Mouse (Mus musculus): ENCODE measurements at regions not wholly inside any gene's neighbourhood (a gene's known extent, or its start where the extent isn't known, plus 50 kb on each side); places are given as distances from the start of the nearest gene placed in this dataset.

- no peak for TF ChIP-seq CTCF (IDR thresholded peaks at IDR 0.05; ENCODE audit: low read depth, low read length)
- TF ChIP-seq TAL1 (conservative IDR thresholded peaks at IDR 0.05; ENCODE audit: low read depth, low read length), result no peak
- no peak for TF ChIP-seq POLR2AphosphoS5 (IDR thresholded peaks at IDR 0.05; ENCODE audit: insufficient replicate concordance, low read depth, low read length)
- no peak for TF ChIP-seq GATA2 (IDR thresholded peaks at IDR 0.05; ENCODE audit: borderline replicate concordance, low read depth, low read length)
- no peak for TF ChIP-seq GATA1 (IDR thresholded peaks at IDR 0.05; ENCODE audit: borderline replicate concordance, low read length)
- no peak for DNase-seq (ENCODE audit: low spot score)
These were observed 145.5 kb downstream of the Rpap3 start for GRCm38 (mm10) chr15:97560096-97560495.

DNA sequence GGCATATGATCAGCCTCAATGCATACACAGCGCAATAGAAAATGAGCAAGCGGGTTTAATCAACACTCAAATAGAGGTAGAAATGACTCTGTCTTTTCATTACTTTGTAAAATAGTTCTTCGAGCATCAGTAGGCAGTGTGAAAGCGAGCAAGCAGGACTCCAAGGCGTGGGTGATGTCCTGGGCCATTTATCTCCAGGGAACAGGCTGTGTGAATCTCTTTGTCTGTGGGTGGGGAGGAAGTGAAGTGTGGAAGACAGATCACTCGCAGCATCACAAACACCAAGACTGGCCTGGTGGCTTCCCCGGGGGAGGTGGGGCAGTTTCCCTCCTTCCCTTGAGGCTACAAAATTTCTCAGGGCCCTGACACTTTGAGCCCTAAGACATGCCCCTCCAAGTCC, 146.9 kb downstream of the Rpap3 start:
- ATAC-seq (ENCODE audit: extremely low read depth, insufficient number of reproducible peaks, low FRiP score, poor library complexity, severe bottlenecking), result no peak
- Histone ChIP-seq H3K9me3 (replicated peaks) (peaks cover 34% of the 10 kb centered on the region), H3K27me3 (ENCODE audit: insufficient read depth, low read length) (no peaks in the 10 kb centered on the region), H3K4me3 (ENCODE audit: low read depth, low read length) (no peak overlapping the region), H3K36me3 (replicated peaks) (no peaks in the 10 kb centered on the region), H3K4me1 (ENCODE audit: insufficient read depth, low read depth, low read length) (no peaks in the 10 kb centered on the region)
- no peak for TF ChIP-seq TAL1 (conservative IDR thresholded peaks at IDR 0.05; ENCODE audit: low read depth, low read length)
- DNase-seq (ENCODE audit: low spot score), result no peak

More at GRCm38 (mm10) chr15:97560096-97560495, 145.5 kb downstream of the Rpap3 start:
- Histone ChIP-seq H3K4me1 (ENCODE audit: insufficient read depth, low read depth, low read length) (no peaks in the 10 kb centered on the region), H3K4me3 (ENCODE audit: low read depth, low read length) (no peak overlapping the region), H3K36me3 (replicated peaks) (no peaks in the 10 kb centered on the region), H3K27me3 (ENCODE audit: insufficient read depth, low read length) (no peaks in the 10 kb centered on the region), H3K9me3 (replicated peaks) (peaks cover 40% of the 10 kb centered on the region)
- no peak for ATAC-seq (ENCODE audit: extremely low read depth, insufficient number of reproducible peaks, low FRiP score, poor library complexity, severe bottlenecking)

DNA sequence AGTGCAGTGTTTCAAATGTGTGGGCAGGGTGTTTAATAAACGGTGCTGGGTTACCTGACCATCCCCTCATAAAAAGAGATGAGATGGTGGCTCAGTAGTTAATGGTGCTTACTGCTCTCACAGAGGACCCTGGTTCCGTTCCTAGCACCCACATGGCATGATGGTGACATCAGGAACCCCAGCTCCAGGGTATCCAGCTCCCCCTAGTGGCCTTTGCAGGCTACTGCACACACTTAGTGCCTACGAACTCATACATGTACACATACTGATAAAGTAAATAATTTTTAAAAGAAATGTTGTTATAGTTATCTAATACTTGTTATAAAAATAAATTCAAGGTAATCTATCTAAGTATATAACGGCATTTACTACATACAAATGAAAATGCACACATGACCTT, 157.3 kb downstream of the Rpap3 start:
- Histone ChIP-seq H3K36me3 (replicated peaks) (no peaks in the 10 kb centered on the region), H3K27me3 (ENCODE audit: insufficient read depth, low read length) (no peaks in the 10 kb centered on the region), H3K4me3 (ENCODE audit: low read depth, low read length) (no peak overlapping the region), H3K4me1 (ENCODE audit: insufficient read depth, low read depth, low read length) (no peaks in the 10 kb centered on the region), H3K9me3 (replicated peaks) (peaks cover 21% of the 10 kb centered on the region)
- ATAC-seq (ENCODE audit: extremely low read depth, insufficient number of reproducible peaks, low FRiP score, poor library complexity, severe bottlenecking), result no peak
- DNase-seq (ENCODE audit: low spot score), result no peak
- TF ChIP-seq TAL1 (conservative IDR thresholded peaks at IDR 0.05; ENCODE audit: low read depth, low read length) (no peak), POLR2AphosphoS5 (IDR thresholded peaks at IDR 0.05; ENCODE audit: insufficient replicate concordance, low read depth, low read length) (no peak), GATA2 (IDR thresholded peaks at IDR 0.05; ENCODE audit: borderline replicate concordance, low read depth, low read length) (no peak), CTCF (IDR thresholded peaks at IDR 0.05; ENCODE audit: low read depth, low read length) (no peak), GATA1 (IDR thresholded peaks at IDR 0.05; ENCODE audit: borderline replicate concordance, low read length) (no peak)

DNA sequence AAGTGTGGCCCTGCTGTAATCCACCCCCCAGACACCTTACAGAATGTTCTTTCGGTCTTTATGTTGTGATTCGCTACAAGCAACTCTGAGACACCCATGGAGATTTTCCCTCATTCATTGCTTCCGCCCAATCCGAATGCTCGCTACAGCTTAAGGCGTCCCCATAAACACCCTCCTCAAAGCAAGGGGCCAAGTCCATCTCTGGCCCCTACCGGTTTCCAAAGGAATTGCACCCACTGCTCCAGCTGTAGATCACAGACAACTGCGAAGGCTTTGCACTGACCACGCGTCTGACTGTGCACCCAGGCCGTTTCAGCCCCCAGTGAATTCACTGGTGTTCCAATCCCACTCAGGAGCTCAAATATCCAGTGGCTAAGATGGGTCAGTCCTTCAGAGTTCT, 160.6 kb downstream of the Rpap3 start:
- ATAC-seq (ENCODE audit: extremely low read depth, insufficient number of reproducible peaks, low FRiP score, poor library complexity, severe bottlenecking), result no peak

GRCm38 (mm10) chr15:97541646-97542045, 164.0 kb downstream of the Rpap3 start:
- H3K27me3 ChIP-seq (ENCODE audit: insufficient read depth, low read length), result no peaks in the 10 kb centered on the region
- H3K9me3 ChIP-seq (replicated peaks), result peaks cover 26% of the 10 kb centered on the region
- no peak overlapping the region for H3K4me3 ChIP-seq (ENCODE audit: low read depth, low read length)
- TF ChIP-seq TAL1 (conservative IDR thresholded peaks at IDR 0.05; ENCODE audit: low read depth, low read length), result no peak
- TF ChIP-seq POLR2AphosphoS5 (IDR thresholded peaks at IDR 0.05; ENCODE audit: insufficient replicate concordance, low read depth, low read length), result no peak
- TF ChIP-seq CTCF (IDR thresholded peaks at IDR 0.05; ENCODE audit: low read depth, low read length), result no peak
- H3K4me1 ChIP-seq (ENCODE audit: insufficient read depth, low read depth, low read length), result no peaks in the 10 kb centered on the region
- no peak for ATAC-seq (ENCODE audit: extremely low read depth, insufficient number of reproducible peaks, low FRiP score, poor library complexity, severe bottlenecking)
- no peak for DNase-seq (ENCODE audit: low spot score)
- no peaks in the 10 kb centered on the region for H3K36me3 ChIP-seq (replicated peaks)

More for the DNA sequence above, 160.6 kb downstream of the Rpap3 start:
- no peaks in the 10 kb centered on the region for H3K36me3 ChIP-seq (replicated peaks)
- DNase-seq (ENCODE audit: low spot score), result no peak
- no peaks in the 10 kb centered on the region for H3K27me3 ChIP-seq (ENCODE audit: insufficient read depth, low read length)
- no peaks in the 10 kb centered on the region for H3K4me1 ChIP-seq (ENCODE audit: insufficient read depth, low read depth, low read length)
- H3K9me3 ChIP-seq (replicated peaks), result peaks cover 31% of the 10 kb centered on the region
- H3K4me3 ChIP-seq (ENCODE audit: low read depth, low read length), result no peak overlapping the region
- TF ChIP-seq TAL1 (conservative IDR thresholded peaks at IDR 0.05; ENCODE audit: low read depth, low read length) (no peak), CTCF (IDR thresholded peaks at IDR 0.05; ENCODE audit: low read depth, low read length) (no peak), GATA2 (IDR thresholded peaks at IDR 0.05; ENCODE audit: borderline replicate concordance, low read depth, low read length) (no peak), POLR2AphosphoS5 (IDR thresholded peaks at IDR 0.05; ENCODE audit: insufficient replicate concordance, low read depth, low read length) (no peak), GATA1 (IDR thresholded peaks at IDR 0.05; ENCODE audit: borderline replicate concordance, low read length) (no peak)

GRCm38 (mm10) chr15:97536145-97536544, 169.5 kb downstream of the Rpap3 start:
- H3K36me3 ChIP-seq (replicated peaks), result no peaks in the 10 kb centered on the region
- ATAC-seq (ENCODE audit: extremely low read depth, insufficient number of reproducible peaks, low FRiP score, poor library complexity, severe bottlenecking) (no peak), DNase-seq (ENCODE audit: low spot score) (no peak)
- H3K9me3 ChIP-seq (replicated peaks), result peaks cover 25% of the 10 kb centered on the region
- TF ChIP-seq GATA2 (IDR thresholded peaks at IDR 0.05; ENCODE audit: borderline replicate concordance, low read depth, low read length), result no peak
- no peaks in the 10 kb centered on the region for H3K27me3 ChIP-seq (ENCODE audit: insufficient read depth, low read length)
- H3K4me1 ChIP-seq (ENCODE audit: insufficient read depth, low read depth, low read length), result no peaks in the 10 kb centered on the region
- no peak overlapping the region for H3K4me3 ChIP-seq (ENCODE audit: low read depth, low read length)

DNA sequence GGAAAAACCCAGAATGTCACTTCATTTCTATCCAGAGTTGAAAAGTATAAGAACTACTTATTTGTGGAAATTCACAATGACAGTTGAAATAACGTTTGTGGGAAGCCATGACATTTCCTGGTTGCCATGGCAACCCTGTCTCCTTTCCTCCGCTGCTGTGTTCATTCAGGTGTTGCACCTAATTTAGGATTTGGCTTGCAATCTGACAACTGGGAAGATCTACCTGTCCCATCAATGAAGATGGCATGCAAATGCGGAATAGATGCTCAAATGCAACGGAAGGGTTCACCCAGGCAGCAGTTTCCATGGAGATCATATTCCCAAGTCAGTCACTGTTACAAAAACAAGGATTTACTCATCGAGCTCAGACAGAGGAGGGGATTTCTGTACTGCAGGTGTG, 170.7 kb downstream of the Rpap3 start:
- no peaks in the 10 kb centered on the region for H3K36me3 ChIP-seq (replicated peaks)
- peaks cover 28% of the 10 kb centered on the region for H3K9me3 ChIP-seq (replicated peaks)
- TF ChIP-seq GATA2 (IDR thresholded peaks at IDR 0.05; ENCODE audit: borderline replicate concordance, low read depth, low read length), result no peak
- TF ChIP-seq GATA1 (IDR thresholded peaks at IDR 0.05; ENCODE audit: borderline replicate concordance, low read length), result no peak
- TF ChIP-seq TAL1 (conservative IDR thresholded peaks at IDR 0.05; ENCODE audit: low read depth, low read length), result no peak
- no peak for TF ChIP-seq POLR2AphosphoS5 (IDR thresholded peaks at IDR 0.05; ENCODE audit: insufficient replicate concordance, low read depth, low read length)
- no peak for TF ChIP-seq CTCF (IDR thresholded peaks at IDR 0.05; ENCODE audit: low read depth, low read length)
- no peaks in the 10 kb centered on the region for H3K4me1 ChIP-seq (ENCODE audit: insufficient read depth, low read depth, low read length)
- ATAC-seq (ENCODE audit: extremely low read depth, insufficient number of reproducible peaks, low FRiP score, poor library complexity, severe bottlenecking) (no peak), DNase-seq (ENCODE audit: low spot score) (no peak)
- H3K4me3 ChIP-seq (ENCODE audit: low read depth, low read length), result no peak overlapping the region
- no peaks in the 10 kb centered on the region for H3K27me3 ChIP-seq (ENCODE audit: insufficient read depth, low read length)
